Mouse (Mus musculus): ENCODE measurements around the gene Cdh18. TPM values are rescaled to one million over a fixed set of nuclear protein-coding genes. Genes with fewer than 3 reads are reported as not detected.
"Not testable (repeated sequence)": the region's sequence is repeated elsewhere in the genome, so short reads cannot be mapped to it uniquely, and the experiment has no call there.

The Cdh18 gene
- polyA plus RNA-seq, 1 experiment from 2014 or later, result 0.12 TPM

DNA sequence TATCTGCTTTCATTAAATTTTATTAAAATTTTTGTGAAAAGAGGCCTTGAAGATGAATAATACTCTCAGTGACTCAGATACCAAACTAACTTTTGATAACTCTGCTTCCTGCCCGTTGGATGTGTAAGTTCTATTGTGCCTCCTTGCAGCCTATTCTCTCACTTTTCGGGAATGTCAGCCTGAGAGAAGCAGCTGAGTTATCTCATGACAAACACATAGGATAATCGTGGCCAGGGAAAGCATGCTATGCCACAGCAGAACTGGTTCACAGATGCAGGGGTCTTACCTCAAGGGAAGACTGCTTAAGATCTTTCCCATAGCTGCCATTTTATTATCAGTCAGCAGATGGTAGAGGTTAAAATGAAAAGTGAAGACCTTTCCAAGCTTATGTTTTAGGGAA lies 187.3 kb downstream of the Cdh18 start:
- 66% methylated on average over 3 of the region's 3 CpGs for WGBS
- no peak for ATAC-seq (ENCODE audit: low FRiP score, low TSS enrichment)
- no peaks in the 10 kb centered on the region for H3K4me1 ChIP-seq (ENCODE audit: insufficient read depth, low read length)

DNA sequence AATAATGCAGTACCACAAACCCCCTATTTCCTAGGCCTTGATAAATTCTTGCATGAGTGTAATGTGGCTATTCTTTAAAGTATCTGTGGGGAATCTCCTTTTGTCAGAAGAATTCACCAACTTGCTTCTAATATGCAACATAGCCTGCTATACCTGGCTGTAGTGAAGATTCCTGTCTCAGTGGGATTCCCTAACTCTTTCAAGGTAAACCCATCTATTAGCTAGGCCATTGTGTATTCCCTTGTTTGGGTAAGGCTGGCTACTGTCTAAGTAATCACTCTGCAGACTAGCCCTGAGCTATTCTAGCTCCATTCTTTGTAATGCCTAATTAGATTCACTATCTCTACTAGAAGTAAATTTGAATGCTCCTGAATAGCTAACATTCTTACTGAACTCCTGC lies 212.4 kb downstream of the Cdh18 start:
- not testable (repeated sequence) for H3K9ac ChIP-seq (replicated peaks; ENCODE audit: low read length); H3K4me3 ChIP-seq (ENCODE audit: low read length); H3K4me1 ChIP-seq (ENCODE audit: insufficient read depth, low read length); H3K27ac ChIP-seq (ENCODE audit: low read length); H3K9me3 ChIP-seq (ENCODE audit: low read length); H3K4me2 ChIP-seq (replicated peaks; ENCODE audit: low read depth, low read length); H3K27me3 ChIP-seq (ENCODE audit: insufficient read depth, low read length); H3K36me3 ChIP-seq (ENCODE audit: insufficient read depth, low read length); ATAC-seq (ENCODE audit: low FRiP score, low TSS enrichment)

More for the DNA sequence above, 187.3 kb downstream of the Cdh18 start:
- H3K9me3 ChIP-seq (ENCODE audit: low read length), result no peaks in the 10 kb centered on the region
- H3K27me3 ChIP-seq (ENCODE audit: insufficient read depth, low read length), result no peaks in the 10 kb centered on the region
- H3K9ac ChIP-seq (replicated peaks; ENCODE audit: low read length), result no peak overlapping the region
- no peak overlapping the region for H3K27ac ChIP-seq (ENCODE audit: low read length)
- no peaks in the 10 kb centered on the region for H3K36me3 ChIP-seq (ENCODE audit: insufficient read depth, low read length)
- no peak overlapping the region for H3K4me3 ChIP-seq (ENCODE audit: low read length)
- H3K4me2 ChIP-seq (replicated peaks; ENCODE audit: low read depth, low read length), result no peak overlapping the region

GRCm38 (mm10) chr15:22766591-22766990 lies 217.8 kb downstream of the Cdh18 start:
- not testable (repeated sequence) for ATAC-seq (ENCODE audit: low FRiP score, low TSS enrichment); H3K36me3 ChIP-seq (ENCODE audit: insufficient read depth, low read length); H3K4me3 ChIP-seq (ENCODE audit: low read length); H3K27me3 ChIP-seq (ENCODE audit: insufficient read depth, low read length); H3K4me2 ChIP-seq (replicated peaks; ENCODE audit: low read depth, low read length); H3K4me1 ChIP-seq (ENCODE audit: insufficient read depth, low read length); H3K27ac ChIP-seq (ENCODE audit: low read length); H3K9me3 ChIP-seq (ENCODE audit: low read length); H3K9ac ChIP-seq (replicated peaks; ENCODE audit: low read length)
- WGBS, result 87% methylated on average over 3 of the region's 3 CpGs

GRCm38 (mm10) chr15:22776346-22776745 lies 227.5 kb downstream of the Cdh18 start:
- ATAC-seq (ENCODE audit: low FRiP score, low TSS enrichment), result no peak

GRCm38 (mm10) chr15:22789696-22790095 lies 240.9 kb downstream of the Cdh18 start:
- H3K27me3 ChIP-seq (ENCODE audit: insufficient read depth, low read length), result no peaks in the 10 kb centered on the region
- no peaks in the 10 kb centered on the region for H3K4me1 ChIP-seq (ENCODE audit: insufficient read depth, low read length)
- no peak overlapping the region for H3K27ac ChIP-seq (ENCODE audit: low read length)
- H3K4me2 ChIP-seq (replicated peaks; ENCODE audit: low read depth, low read length), result no peak overlapping the region
- 61% methylated on average over 6 of the region's 6 CpGs for WGBS
- ATAC-seq (ENCODE audit: low FRiP score, low TSS enrichment), result no peak
- no peaks in the 10 kb centered on the region for H3K36me3 ChIP-seq (ENCODE audit: insufficient read depth, low read length)
- H3K9ac ChIP-seq (replicated peaks; ENCODE audit: low read length), result no peak overlapping the region
- no peaks in the 10 kb centered on the region for H3K9me3 ChIP-seq (ENCODE audit: low read length)
- H3K4me3 ChIP-seq (ENCODE audit: low read length), result no peak overlapping the region

More at GRCm38 (mm10) chr15:22776346-22776745, 227.5 kb downstream of the Cdh18 start:
- WGBS, result 76% methylated on average over 4 of the region's 4 CpGs
- Histone ChIP-seq H3K4me2 (replicated peaks; ENCODE audit: low read depth, low read length) (no peak overlapping the region), H3K9ac (replicated peaks; ENCODE audit: low read length) (no peak overlapping the region), H3K36me3 (ENCODE audit: insufficient read depth, low read length) (no peaks in the 10 kb centered on the region), H3K9me3 (ENCODE audit: low read length) (no peaks in the 10 kb centered on the region), H3K27me3 (ENCODE audit: insufficient read depth, low read length) (no peaks in the 10 kb centered on the region), H3K4me1 (ENCODE audit: insufficient read depth, low read length) (no peaks in the 10 kb centered on the region), H3K4me3 (ENCODE audit: low read length) (no peak overlapping the region), H3K27ac (ENCODE audit: low read length) (no peak overlapping the region)

DNA sequence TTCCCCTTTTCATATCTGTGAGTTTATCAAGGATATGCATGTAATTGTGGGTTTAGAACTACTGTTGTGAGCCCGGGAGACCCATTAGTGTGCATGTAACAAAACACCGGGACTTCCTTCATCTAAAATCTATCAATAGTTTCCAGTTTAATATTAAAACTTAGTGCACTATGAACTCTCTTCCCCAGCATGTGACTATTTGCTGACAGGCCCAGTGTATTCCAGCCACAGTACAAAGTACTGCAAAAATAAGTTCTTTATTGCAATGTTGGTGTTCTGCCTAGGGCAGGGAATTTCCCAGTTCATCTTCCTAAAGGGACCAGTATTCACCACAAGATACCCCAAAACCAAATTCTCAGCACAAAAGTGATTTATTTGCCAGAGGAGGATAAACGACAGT lies 243.0 kb downstream of the Cdh18 start:
- no peak overlapping the region for H3K9ac ChIP-seq (replicated peaks; ENCODE audit: low read length)
- H3K9me3 ChIP-seq (ENCODE audit: low read length), result no peaks in the 10 kb centered on the region
- no peaks in the 10 kb centered on the region for H3K36me3 ChIP-seq (ENCODE audit: insufficient read depth, low read length)
- no peak overlapping the region for H3K27ac ChIP-seq (ENCODE audit: low read length)
- H3K4me2 ChIP-seq (replicated peaks; ENCODE audit: low read depth, low read length), result no peak overlapping the region
- H3K27me3 ChIP-seq (ENCODE audit: insufficient read depth, low read length), result no peaks in the 10 kb centered on the region
- whole genome bisulfite sequencing, result 79% methylated on average over 3 of the region's 3 CpGs
- H3K4me1 ChIP-seq (ENCODE audit: insufficient read depth, low read length), result no peaks in the 10 kb centered on the region
- no peak for ATAC-seq (ENCODE audit: low FRiP score, low TSS enrichment)
- no peak overlapping the region for H3K4me3 ChIP-seq (ENCODE audit: low read length)

GRCm38 (mm10) chr15:22833127-22833526 lies 284.3 kb downstream of the Cdh18 start:
- Histone ChIP-seq H3K27me3 (ENCODE audit: insufficient read depth, low read length) (no peaks in the 10 kb centered on the region), H3K36me3 (ENCODE audit: insufficient read depth, low read length) (no peaks in the 10 kb centered on the region), H3K9ac (replicated peaks; ENCODE audit: low read length) (no peak overlapping the region), H3K4me3 (ENCODE audit: low read length) (no peak overlapping the region), H3K9me3 (ENCODE audit: low read length) (no peaks in the 10 kb centered on the region), H3K4me2 (replicated peaks; ENCODE audit: low read depth, low read length) (no peak overlapping the region), H3K27ac (ENCODE audit: low read length) (no peak overlapping the region), H3K4me1 (ENCODE audit: insufficient read depth, low read length) (no peaks in the 10 kb centered on the region)
- ATAC-seq (ENCODE audit: low FRiP score, low TSS enrichment), result no peak

GRCm38 (mm10) chr15:22837173-22837572 lies 288.4 kb downstream of the Cdh18 start:
- WGBS, result 72% methylated on average over 1 of the region's 1 CpGs
- no peaks in the 10 kb centered on the region for H3K9me3 ChIP-seq (ENCODE audit: low read length)
- no peak overlapping the region for H3K9ac ChIP-seq (replicated peaks; ENCODE audit: low read length)
- H3K4me2 ChIP-seq (replicated peaks; ENCODE audit: low read depth, low read length), result no peak overlapping the region
- no peaks in the 10 kb centered on the region for H3K36me3 ChIP-seq (ENCODE audit: insufficient read depth, low read length)
- no peaks in the 10 kb centered on the region for H3K4me1 ChIP-seq (ENCODE audit: insufficient read depth, low read length)
- ATAC-seq (ENCODE audit: low FRiP score, low TSS enrichment), result no peak
- H3K27ac ChIP-seq (ENCODE audit: low read length), result no peak overlapping the region
- H3K4me3 ChIP-seq (ENCODE audit: low read length), result no peak overlapping the region
- H3K27me3 ChIP-seq (ENCODE audit: insufficient read depth, low read length), result no peaks in the 10 kb centered on the region

- H3K4me3 ChIP-seq (ENCODE audit: low read length), result no peak overlapping the region
- H3K36me3 ChIP-seq (ENCODE audit: insufficient read depth, low read length), result no peaks in the 10 kb centered on the region
- no peak overlapping the region for H3K27ac ChIP-seq (ENCODE audit: low read length)
- no peaks in the 10 kb centered on the region for H3K9me3 ChIP-seq (ENCODE audit: low read length)
- no peaks in the 10 kb centered on the region for H3K4me1 ChIP-seq (ENCODE audit: insufficient read depth, low read length)
- no peaks in the 10 kb centered on the region for H3K27me3 ChIP-seq (ENCODE audit: insufficient read depth, low read length)
- no peak overlapping the region for H3K9ac ChIP-seq (replicated peaks; ENCODE audit: low read length)
- no peak for ATAC-seq (ENCODE audit: low FRiP score, low TSS enrichment)
- H3K4me2 ChIP-seq (replicated peaks; ENCODE audit: low read depth, low read length), result no peak overlapping the region
These were observed 308.9 kb downstream of the Cdh18 start for GRCm38 (mm10) chr15:22857704-22858103.

- 16% methylated on average over 1 of the region's 1 CpGs for WGBS
- H3K27ac ChIP-seq (ENCODE audit: low read length), result no peak overlapping the region
- 0 out of 2 replicates have a peak, but pooled peaks cover 4% of the 10 kb centered on the region for H3K4me1 ChIP-seq (ENCODE audit: insufficient read depth, low read length)
- ATAC-seq (ENCODE audit: low FRiP score, low TSS enrichment), result no peak
- no peak overlapping the region for H3K9ac ChIP-seq (replicated peaks; ENCODE audit: low read length)
- no peaks in the 10 kb centered on the region for H3K9me3 ChIP-seq (ENCODE audit: low read length)
- no peak overlapping the region for H3K4me3 ChIP-seq (ENCODE audit: low read length)
- H3K36me3 ChIP-seq (ENCODE audit: insufficient read depth, low read length), result no peaks in the 10 kb centered on the region
- no peak overlapping the region for H3K4me2 ChIP-seq (replicated peaks; ENCODE audit: low read depth, low read length)
- H3K27me3 ChIP-seq (ENCODE audit: insufficient read depth, low read length), result no peaks in the 10 kb centered on the region
These were observed 321.9 kb downstream of the Cdh18 start for GRCm38 (mm10) chr15:22870679-22871078.

DNA sequence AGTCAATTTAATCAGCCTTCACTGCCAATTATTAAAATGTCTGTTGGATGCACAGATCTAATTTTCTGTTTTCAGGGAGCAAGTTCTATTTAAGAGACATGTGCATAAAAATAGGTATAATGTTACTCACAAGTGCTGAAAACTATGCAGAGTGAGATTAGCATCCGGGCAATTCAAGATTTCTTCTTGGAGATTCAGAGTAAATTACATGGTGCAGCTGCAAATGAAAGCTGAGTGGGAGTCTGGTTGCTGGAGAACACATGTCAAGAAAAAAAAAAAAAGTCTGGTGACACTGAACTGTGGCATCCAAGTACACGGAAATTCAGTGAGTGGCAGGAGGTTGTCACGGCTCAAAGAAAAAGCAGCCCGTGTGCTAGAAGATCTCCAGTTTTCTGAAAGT lies 348.9 kb downstream of the Cdh18 start:
- H3K4me1 ChIP-seq (ENCODE audit: insufficient read depth, low read length), result no peaks in the 10 kb centered on the region
- H3K27ac ChIP-seq (ENCODE audit: low read length), result no peak overlapping the region
- no peaks in the 10 kb centered on the region for H3K36me3 ChIP-seq (ENCODE audit: insufficient read depth, low read length)
- H3K27me3 ChIP-seq (ENCODE audit: insufficient read depth, low read length), result no peaks in the 10 kb centered on the region
- H3K4me3 ChIP-seq (ENCODE audit: low read length), result no peak overlapping the region
- H3K9me3 ChIP-seq (ENCODE audit: low read length), result no peaks in the 10 kb centered on the region
- H3K9ac ChIP-seq (replicated peaks; ENCODE audit: low read length), result no peak overlapping the region
- H3K4me2 ChIP-seq (replicated peaks; ENCODE audit: low read depth, low read length), result no peak overlapping the region
- 42% methylated on average over 4 of the region's 4 CpGs for WGBS
- no peak for ATAC-seq (ENCODE audit: low FRiP score, low TSS enrichment)
